ENCODE assay signal across 20 mouse cellular contexts in the genomic region with DNA sequence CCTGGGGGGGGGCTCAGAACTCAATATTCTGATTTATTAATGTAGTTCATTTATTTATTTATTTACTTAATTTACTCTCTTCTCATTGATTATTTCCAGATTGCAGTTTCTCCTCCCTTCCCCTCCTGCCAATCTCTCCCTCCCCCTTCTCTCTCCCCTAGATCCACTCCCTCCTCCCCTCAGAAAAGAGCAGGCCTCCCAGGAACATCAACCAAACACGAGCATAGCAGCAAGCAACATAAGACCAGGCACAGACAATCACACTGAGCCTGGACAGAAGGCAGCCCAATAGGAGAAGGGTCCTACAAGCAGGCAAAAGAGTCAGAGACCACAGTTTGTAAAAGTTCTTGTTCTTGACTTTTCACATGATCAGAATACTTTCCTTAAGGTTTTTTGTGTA. TPM values are rescaled to one million over a fixed set of nuclear protein-coding genes. Genes with fewer than 3 reads are reported as not detected.
DNase-seq lines count a peak whose midpoint lies in the region; ATAC-seq and TF ChIP-seq lines count a peak whose summit lies in the region.
"Had no signal": no experiment of that assay in that cellular context is flagged by ENCODE, and none has a peak within 500 bp of the region (broad histone marks: within the 10 kb centered on the region; RNA-seq: fewer than 3 reads in every experiment).

No protein-coding gene starts in this region.

- peak overlapping the region; percentile 67 for H3K4me2 ChIP-seq in heart, embryonic 11.5 days
- H3K4me2 ChIP-seq in embryonic facial prominence, embryonic 13.5 days: no peak overlapping the region
- H3K4me2 ChIP-seq: liver, embryonic 11.5 days had no signal

- H3K27me3 ChIP-seq in heart, embryonic 11.5 days (ENCODE audit: control insufficient read depth, insufficient read depth, low read length): no peaks in the 10 kb centered on the region
- no peaks in the 10 kb centered on the region for H3K27me3 ChIP-seq in embryonic facial prominence, embryonic 13.5 days

- peak overlapping the region; percentile 37 for H3K4me3 ChIP-seq in heart, embryonic 11.5 days (ENCODE audit: low read depth, low read length)
- no peak overlapping the region for H3K4me3 ChIP-seq in layer of hippocampus, adult 2 months
- no peak overlapping the region for H3K4me3 ChIP-seq in embryonic facial prominence, embryonic 13.5 days

- H3K9ac ChIP-seq in heart, embryonic 11.5 days (ENCODE audit: low read depth, low read length): peak overlapping the region; percentile 46; the same call in 1 of the 2 replicates
- no peak overlapping the region for H3K9ac ChIP-seq in embryonic facial prominence, embryonic 13.5 days

- WGBS in heart, embryonic 11.5 days (ENCODE audit: insufficient replicate concordance): 12% methylated on average over 1 of the region's 1 CpGs
- 5% methylated on average over 1 of the region's 1 CpGs for WGBS in embryonic facial prominence, embryonic 13.5 days

- peaks cover 28% of the 10 kb centered on the region for H3K4me1 ChIP-seq in heart, embryonic 11.5 days (ENCODE audit: control insufficient read depth, insufficient read depth, low read length)
- peaks cover 31% of the 10 kb centered on the region for H3K4me1 ChIP-seq in embryonic facial prominence, embryonic 13.5 days

- H3K27ac ChIP-seq in heart, embryonic 11.5 days (ENCODE audit: low read depth, low read length): peak overlapping the region; percentile 29; the same call in 1 of the 2 replicates
- peak overlapping the region; percentile 76; the same call in 1 of the 2 replicates for H3K27ac ChIP-seq in layer of hippocampus, adult 2 months
- H3K27ac ChIP-seq in embryonic facial prominence, embryonic 13.5 days: peak overlapping the region; percentile 28; the same call in 1 of the 2 replicates

- DNase-seq in heart, postnatal 4 days: no peak
- DNase-seq in layer of hippocampus, adult 2 months (ENCODE audit: low spot score in 2 of 2): no peak
- no peak for DNase-seq in layer of hippocampus, adult 9-11 months
- DNase-seq in skeletal muscle tissue, adult 2 months (ENCODE audit: low read depth, low spot score): peak; percentile 61
- DNase-seq in left cerebral cortex, adult 11 months (ENCODE audit: low spot score): no peak
- DNase-seq: adrenal gland, postnatal 36 days; cerebellum, adult 2 months; kidney, adult 2 months; kidney, postnatal 36 days; lung, adult 2 months; lung, postnatal 36 days had no signal

- TF ChIP-seq CTCF in layer of hippocampus, adult 2 months (conservative IDR thresholded peaks at IDR 0.05): no peak

- H3K36me3 ChIP-seq in heart, embryonic 11.5 days (ENCODE audit: control insufficient read depth, insufficient read depth, low read length): no peaks in the 10 kb centered on the region
- no peaks in the 10 kb centered on the region for H3K36me3 ChIP-seq in embryonic facial prominence, embryonic 13.5 days

- no peaks in the 10 kb centered on the region for H3K9me3 ChIP-seq in heart, embryonic 11.5 days (replicated peaks; ENCODE audit: control insufficient read depth, low read length)
- H3K9me3 ChIP-seq in embryonic facial prominence, embryonic 13.5 days: no peaks in the 10 kb centered on the region

- ATAC-seq in heart, embryonic 11.5 days (replicated peaks; ENCODE audit: insufficient number of reproducible peaks, low FRiP score, low TSS enrichment): no peak
- ATAC-seq in embryonic facial prominence, embryonic 13.5 days (ENCODE audit: insufficient number of reproducible peaks, insufficient read depth, low FRiP score, low TSS enrichment, low read depth): no peak
- ATAC-seq: forebrain, embryonic 14.5 days had no signal

RNA-seq across cellular contexts. Expression of a gene that starts 3.8 kb away (rescaled TPM):
- polyA plus RNA-seq in heart, embryonic 11.5 days (2014; fragmentation: Nextera tagmentation; extraction: Ambion mirVana): 0.89 TPM in 1 of 2 replicates, not detected in the other
- 1 to 10 TPM in 1 of 2 experiments, under 1 TPM in 1; 0.48 to 1.0 TPM for total RNA-seq in heart, postnatal 4 days (2021)
- under 1 TPM in 1 of 2 experiments, not detected in 1; 0.22 TPM for total RNA-seq in layer of hippocampus, adult 2 months (2021)
- polyA plus RNA-seq in embryonic facial prominence, embryonic 13.5 days (2015; fragmentation: Nextera tagmentation; extraction: Ambion mirVana): 0.40 TPM in 1 of 2 replicates, not detected in the other
- total RNA-seq: adrenal gland, postnatal 36 days; ES-E14; granulocyte monocyte progenitor cell, adult 5-6 weeks; neutrophil, adult 5-6 weeks had no signal
- polyA plus RNA-seq: forebrain, embryonic 14.5 days; kidney, adult 2 months; liver, embryonic 11.5 days; stomach, embryonic 14.5 days; thymus, postnatal 0 days had no signal

RNA-seq across cellular contexts. Expression of a gene that starts 6.2 kb away (rescaled TPM):
- 6.3 and 8.3 TPM in 2 replicates for polyA plus RNA-seq in heart, embryonic 11.5 days (2014; fragmentation: Nextera tagmentation; extraction: Ambion mirVana)
- 10 to 100 TPM; 56.0 to 60.4 TPM for total RNA-seq in heart, postnatal 4 days (2021)
- total RNA-seq in layer of hippocampus, adult 2 months (2021): 1 to 10 TPM; 2.2 to 2.5 TPM
- polyA plus RNA-seq in embryonic facial prominence, embryonic 13.5 days (2015; fragmentation: Nextera tagmentation; extraction: Ambion mirVana): 0.40 and 0.41 TPM in 2 replicates
- total RNA-seq: granulocyte monocyte progenitor cell, adult 5-6 weeks had no signal

Comparison
In these comparisons a context has a peak if more than half of its experiments do, and no peak if none do; other contexts are left out.
1. RNA of a gene that starts 6.2 kb away (total RNA-seq): 56.0 to 60.4 TPM in heart, postnatal 4 days; 2.2 to 2.5 TPM in layer of hippocampus, adult 2 months; every median in the first group is over 10 times any median in the second.
2. Peak in every context shown above with its lines, with median percentiles within 50 percentile points of each other: H3K27ac ChIP-seq.